Mouse (Mus musculus) left cerebral cortex, postnatal 36 days (tissue): ENCODE measurements around the gene Bag5. TPM values are rescaled to one million over a fixed set of nuclear protein-coding genes. Genes with fewer than 3 reads are reported as not detected.

ENCODE experiments used
- DNase-seq, 2 experiments: peaks; one replicate each; pipeline ENCODE4 v3.0.0; 2021 to 2022; ENCODE audit warnings: low spot score in 2 of 2, mixed read lengths in 1 of 2
- intact Hi-C: fragments of 180-260 bp; cut with DNase I; formaldehyde crosslinking; loops from one replicate; pipeline ENCODE4 v1.15.1; 2025
- total RNA-seq, 2 experiments: library from RNA; stranded (reverse); gene quantifications; 2 replicates each; pipeline ENCODE4 v1.2.3; 2021

Bag5 gene
- 10 to 100 TPM; 57.0 to 57.8 TPM for total RNA-seq

- peak; percentile 93 to 94 for DNase-seq
- intact Hi-C loops = loop anchor here (5.0 kb wide), 1 partner anchor 46 kb away; no protein-coding TSS in a partner anchor
Observed at GRCm38 (mm10) chr12:111713004-111713651, at the start of gene Bag5, which contains the start of gene Apopt1. Bag5 (minus strand) TSS chr12:111713257. Apopt1 (plus strand) TSS chr12:111713261.

DNA sequence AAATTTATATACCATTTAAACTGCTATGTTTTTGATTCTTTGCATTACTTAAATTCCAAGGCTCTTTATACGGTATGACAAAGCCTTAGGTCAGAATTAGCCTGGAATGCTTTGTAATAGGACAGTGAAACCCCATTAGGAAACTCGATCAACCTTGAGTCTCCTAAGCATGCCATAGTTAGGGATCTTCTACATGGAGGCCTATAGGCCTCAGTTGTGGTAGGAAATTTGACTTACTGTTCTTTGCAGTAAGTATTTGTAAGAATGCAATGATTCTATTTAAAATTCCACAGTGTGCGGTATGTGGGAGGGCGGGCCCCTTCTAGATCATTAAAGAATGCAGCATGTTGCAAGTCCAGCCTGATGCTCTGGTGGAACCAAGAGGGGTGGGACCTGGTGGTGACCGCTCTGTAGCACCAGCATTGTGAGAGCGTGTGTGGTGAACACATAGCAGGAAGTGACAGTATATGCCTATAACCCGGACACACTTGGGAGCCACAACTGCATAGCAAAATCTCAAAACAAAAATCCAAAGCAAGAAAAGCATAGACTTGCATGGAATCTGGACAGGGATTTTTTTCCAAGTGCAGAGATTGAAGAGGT, 47.4 kb upstream of the Bag5 start:
- no peak for DNase-seq
- intact Hi-C loops = no loop called here

GRCm38 (mm10) chr12:111759176-111760061, 46.4 kb upstream of the Bag5 start:
- peak; percentile 39 to 45 for DNase-seq
- intact Hi-C loops = no loop called here

DNA sequence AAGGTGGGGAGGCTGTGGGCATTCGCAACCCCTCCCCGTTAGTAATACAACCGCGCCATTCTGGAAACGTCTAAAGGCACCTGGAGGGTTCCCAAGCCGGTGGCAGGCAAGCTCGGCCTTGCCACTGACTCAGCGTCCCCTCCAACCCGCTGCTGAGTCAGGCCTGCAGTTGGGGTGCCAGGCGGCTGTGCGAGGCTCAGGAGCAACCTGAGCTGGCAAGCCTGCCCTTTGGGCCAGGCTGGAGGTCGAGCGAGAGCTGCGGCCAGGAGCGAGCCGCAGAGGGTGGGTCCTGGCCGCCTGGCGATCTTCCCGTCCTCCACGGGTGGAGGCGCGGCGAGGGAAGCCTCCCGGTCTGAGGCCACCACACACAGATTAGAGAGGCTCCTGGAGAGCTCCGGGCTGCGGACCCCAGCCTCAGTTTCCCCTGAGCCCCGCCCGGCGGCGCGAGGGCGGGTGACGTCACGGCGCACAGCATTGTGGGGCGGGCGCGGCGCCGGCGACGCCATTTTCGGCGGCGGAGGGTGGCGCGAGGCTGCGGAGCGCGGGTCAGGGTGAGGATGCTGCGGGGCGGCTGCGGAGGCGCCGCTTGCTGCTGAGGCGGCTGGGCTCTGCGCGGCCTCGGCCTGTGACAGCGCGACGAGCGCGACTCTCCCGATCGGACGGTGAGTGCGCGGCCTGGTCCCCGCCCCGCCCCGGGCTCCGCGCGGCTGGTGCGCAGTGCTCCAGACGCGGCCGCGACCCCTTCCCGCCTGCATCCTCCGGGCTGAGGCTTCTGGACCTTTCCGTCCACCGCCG, 45.5 kb upstream of the Bag5 start, which contains the start of gene Klc1:
Klc1 (plus strand) TSS at position 469 of the 795 bp plus-strand sequence.
- intact Hi-C loops = no loop called here
- DNase-seq = peak; percentile 83 to 89

- DNase-seq = no peak
- intact Hi-C loops = no loop called here
Observed at GRCm38 (mm10) chr12:111757561-111758325, 44.7 kb upstream of the Bag5 start.

- intact Hi-C loops = no loop called here
- DNase-seq = no peak
Observed at GRCm38 (mm10) chr12:111756698-111757082, 43.6 kb upstream of the Bag5 start.

GRCm38 (mm10) chr12:111756082-111756697, 43.1 kb upstream of the Bag5 start:
- no peak for DNase-seq
- intact Hi-C loops = no loop called here

DNA sequence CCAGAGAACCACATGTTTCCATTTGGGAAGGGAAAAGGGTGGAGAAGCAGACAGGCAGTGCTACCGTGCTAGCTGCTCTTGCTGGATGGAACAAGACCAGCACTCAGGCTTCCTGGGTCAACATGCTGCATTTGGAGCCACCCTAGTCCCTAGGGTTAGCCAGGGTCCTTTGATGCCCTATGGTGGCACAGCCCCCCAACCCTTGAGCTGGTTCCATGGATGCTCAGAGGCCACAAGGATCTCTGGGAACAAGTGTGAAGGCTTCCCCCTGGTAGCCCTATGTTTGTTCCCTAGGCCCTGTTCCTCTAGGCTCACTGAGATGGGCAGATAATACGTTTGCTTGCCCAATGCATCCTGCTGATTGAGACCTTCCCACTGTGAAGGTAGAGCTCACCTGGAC, 42.2 kb upstream of the Bag5 start:
- no peak for DNase-seq
- intact Hi-C loops = no loop called here

DNA sequence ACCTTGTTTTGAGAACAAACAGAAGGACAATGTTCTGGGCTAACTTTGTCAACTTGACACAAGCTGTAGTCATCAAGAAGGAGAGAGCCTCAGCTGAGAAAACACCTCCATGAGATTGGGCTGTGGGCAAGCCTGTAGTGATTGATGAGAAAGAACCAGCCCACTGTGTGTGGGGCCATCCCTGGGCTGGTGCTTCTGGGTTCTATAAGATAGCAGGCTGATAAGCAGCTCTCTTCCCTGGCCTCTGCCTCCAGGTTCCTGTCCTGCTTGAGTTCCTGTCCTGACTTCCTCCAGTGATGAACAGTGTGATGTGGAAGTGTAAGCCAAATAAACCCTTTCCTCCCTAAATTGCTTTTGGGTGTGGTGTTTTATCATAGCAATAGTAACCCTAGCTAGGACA, 41.7 kb upstream of the Bag5 start:
- intact Hi-C loops = no loop called here
- DNase-seq = no peak

DNA sequence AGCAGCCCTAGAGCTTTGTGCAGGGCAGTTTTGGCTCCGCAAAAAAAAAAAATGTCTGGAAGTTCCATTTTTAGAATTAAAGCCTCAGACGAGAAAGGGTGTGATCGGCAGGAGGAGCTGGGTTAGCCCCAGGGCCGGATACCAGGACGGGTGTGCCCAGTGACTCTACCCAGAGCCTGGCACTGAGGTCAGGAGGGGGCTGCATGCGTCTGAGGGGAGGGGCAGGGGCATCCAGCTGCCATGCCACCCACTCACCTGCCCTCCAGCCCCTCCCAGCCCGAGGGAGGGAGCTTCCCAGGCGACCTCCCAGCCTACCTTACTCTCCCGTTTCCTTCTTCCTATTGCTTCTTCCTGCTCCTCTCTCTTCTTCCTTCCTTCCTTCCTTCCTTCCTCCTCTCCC, 40.3 kb upstream of the Bag5 start:
- intact Hi-C loops = no loop called here
- DNase-seq = no peak

DNA sequence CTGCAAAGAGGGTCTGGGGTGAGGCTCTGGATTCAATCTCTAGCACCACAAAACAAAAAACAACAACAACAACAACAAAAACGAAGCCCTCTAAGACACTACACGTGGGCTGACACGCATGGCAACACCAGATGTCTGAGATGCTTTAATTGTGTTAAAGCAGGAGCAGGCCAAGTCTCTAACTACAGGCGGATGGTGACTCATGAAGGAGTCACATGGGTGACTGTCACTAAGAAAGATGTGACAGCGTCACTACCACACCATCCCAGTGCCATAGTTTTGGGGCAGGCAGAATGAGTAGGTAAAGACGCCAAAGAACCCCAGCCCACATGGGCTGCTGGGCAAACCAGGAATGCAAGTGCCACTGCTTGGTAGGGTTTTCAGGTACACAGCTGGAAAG, 39.4 kb upstream of the Bag5 start:
- DNase-seq = no peak
- intact Hi-C loops = no loop called here

DNA sequence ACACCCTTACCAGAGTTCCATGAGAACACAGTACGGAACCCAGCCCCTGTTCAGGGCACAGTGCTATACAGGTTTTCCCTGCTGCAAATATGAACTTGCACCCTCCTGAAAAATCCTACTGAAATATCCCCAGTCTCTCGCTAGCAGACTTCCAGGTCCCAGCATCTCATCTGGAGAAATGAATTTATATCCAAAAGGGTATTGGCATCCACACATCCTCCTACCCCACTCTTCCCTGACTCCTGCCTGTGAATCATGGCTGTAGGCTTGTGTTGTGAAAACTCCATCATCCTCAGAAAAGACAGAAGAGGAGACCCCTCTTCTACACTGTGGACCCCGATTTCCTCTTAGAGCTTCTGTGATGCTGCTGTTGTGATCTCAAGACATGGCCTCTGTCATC, 37.7 kb upstream of the Bag5 start:
- intact Hi-C loops = no loop called here

GRCm38 (mm10) chr12:111747421-111747820, 34.4 kb upstream of the Bag5 start:
- no peak for DNase-seq
- intact Hi-C loops = loop anchor here (10.0 kb wide), 1 partner anchor 347 kb away; no protein-coding TSS in a partner anchor

More for the DNA sequence above, 37.7 kb upstream of the Bag5 start:
- DNase-seq = no peak

GRCm38 (mm10) chr12:111746091-111746490, 33.0 kb upstream of the Bag5 start:
- no peak for DNase-seq
- intact Hi-C loops = loop anchor here (10.0 kb wide), 1 partner anchor 349 kb away; no protein-coding TSS in a partner anchor

GRCm38 (mm10) chr12:111745274-111745673, 32.2 kb upstream of the Bag5 start:
- DNase-seq = no peak
- intact Hi-C loops = loop anchor here (10.0 kb wide), 1 partner anchor 350 kb away; no protein-coding TSS in a partner anchor

DNA sequence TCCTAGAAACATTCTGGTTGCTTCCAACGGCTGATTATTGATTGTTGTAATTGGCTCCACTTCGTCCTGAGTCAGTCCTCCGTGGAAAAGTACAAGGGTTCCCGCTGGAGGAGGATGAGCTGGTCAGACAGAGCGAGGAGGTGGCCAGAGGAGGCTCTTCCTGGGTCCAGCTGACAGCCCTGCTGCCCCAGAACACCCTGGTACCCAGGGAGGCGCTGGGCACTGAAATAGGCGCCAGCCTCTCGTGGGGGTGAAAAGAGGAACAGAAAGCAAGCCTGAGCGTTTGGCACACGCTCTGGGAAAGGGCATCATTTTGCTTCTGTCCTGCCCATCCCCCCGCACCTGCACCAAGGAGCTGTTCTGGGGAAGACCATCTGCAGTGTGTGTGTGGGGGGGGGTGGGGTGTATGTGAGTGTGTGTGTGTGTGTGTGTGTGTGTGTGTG, 30.9 kb upstream of the Bag5 start:
- intact Hi-C loops = loop anchor here (10.0 kb wide), 1 partner anchor 351 kb away; no protein-coding TSS in a partner anchor
- no peak for DNase-seq

DNA sequence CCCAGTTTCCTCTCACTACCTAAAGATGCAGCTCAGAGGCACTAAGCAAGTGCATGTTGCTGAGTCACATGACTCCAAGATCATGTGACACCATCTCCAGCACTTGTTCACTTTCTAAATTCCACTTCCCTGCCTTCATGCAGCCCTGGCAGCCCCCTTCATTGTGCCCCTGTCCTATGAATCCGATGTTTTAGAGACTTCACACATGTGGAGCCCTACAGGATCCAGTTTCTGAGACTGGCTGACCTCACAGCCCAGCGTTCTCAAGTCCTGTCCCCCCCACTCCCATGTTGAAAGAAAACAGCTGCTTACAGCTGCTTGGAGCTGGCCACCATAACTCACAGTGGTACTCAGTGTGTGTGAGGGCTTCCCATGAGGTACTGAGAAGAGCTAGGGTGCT, 30.4 kb upstream of the Bag5 start:
- DNase-seq = no peak
- intact Hi-C loops = loop anchor here (10.0 kb wide), 1 partner anchor 351 kb away; no protein-coding TSS in a partner anchor

GRCm38 (mm10) chr12:111741338-111741737, 28.3 kb upstream of the Bag5 start:
- intact Hi-C loops = loop anchor here (10.0 kb wide), 1 partner anchor 353 kb away; no protein-coding TSS in a partner anchor
- DNase-seq = no peak
